Mouse (Mus musculus) liver, embryonic 15.5 days (tissue): ENCODE results near the gene Rab29. TPM values are rescaled to one million over a fixed set of nuclear protein-coding genes. Genes with fewer than 3 reads are reported as not detected.
"Not testable (repeated sequence)": the region's sequence is repeated elsewhere in the genome, so short reads cannot be mapped to it uniquely, and the experiment has no call there.

Experiments used
- ATAC-seq: fragments of 200-750 bp; cut with Nextera tagmentation; 2 replicates; pipeline ENCODE4 v1.8.0; 2017; ENCODE audit warnings: moderate number of reproducible peaks, mild to moderate bottlenecking, moderate library complexity; ENCODE audit not compliant: insufficient read depth
- H3K27ac ChIP-seq: fragments of 300-500 bp; sonication (generic); replicated peaks from 2 replicates; pipeline ENCODE4 v1.5.1; 2015; ENCODE audit warnings: mild to moderate bottlenecking, inconsistent platforms
- H3K27me3 ChIP-seq: fragments of 300-500 bp; sonication (generic); 2 replicates; pipeline ENCODE4 v1.6.1; 2015; ENCODE audit warnings: mild to moderate bottlenecking, inconsistent platforms
- H3K36me3 ChIP-seq: fragments of 300-500 bp; sonication (generic); replicated peaks from 2 replicates; pipeline ENCODE4 v1.6.1; 2015; ENCODE audit warnings: moderate library complexity, mild to moderate bottlenecking, inconsistent platforms
- H3K4me1 ChIP-seq: fragments of 300-500 bp; sonication (generic); replicated peaks from 2 replicates; pipeline ENCODE4 v1.6.1; 2015; ENCODE audit warnings: inconsistent platforms
- H3K4me2 ChIP-seq: fragments of 300-500 bp; sonication (generic); 2 replicates; pipeline ENCODE4 v1.6.1; 2015; ENCODE audit warnings: moderate library complexity, mild to moderate bottlenecking, inconsistent platforms
- H3K4me3 ChIP-seq: fragments of 300-500 bp; sonication (generic); replicated peaks from 2 replicates; pipeline ENCODE4 v1.5.1; 2015; ENCODE audit warnings: mild to moderate bottlenecking, inconsistent platforms
- H3K9ac ChIP-seq: fragments of 300-500 bp; sonication (generic); 2 replicates; pipeline ENCODE4 v1.6.1; 2015; ENCODE audit warnings: moderate library complexity, mild to moderate bottlenecking, inconsistent platforms
- H3K9me3 ChIP-seq: fragments of 300-500 bp; sonication (generic); replicated peaks from 2 replicates; pipeline ENCODE4 v1.6.1; 2016; ENCODE audit warnings: inconsistent platforms
- WGBS: fragments of 180-500 bp; shearing (Covaris S2); methylation state at CpG from one replicate; pipeline ENCODE4 v1.1.7; 2015; ENCODE audit warnings: mixed read lengths; ENCODE audit not compliant: insufficient replicate concordance; 5-methylcytosine and 5-hydroxymethylcytosine counted together
- polyA plus RNA-seq: library from polyadenylated mRNA; unstranded; fragments of >200 nt; fragmentation: Nextera tagmentation; extraction: Ambion mirVana; gene quantifications from 2 replicates; pipeline ENCODE4 v1.2.1, GENCODE M21; 2015

Gene Rab29
- polyA plus RNA-seq, 1 experiment from 2014 or later: 10.0 TPM

GRCm38 (mm10) chr1:131902679-131903078 lies 35.7 kb downstream of the Rab29 start:
- ATAC-seq: no peak
- peaks cover 54% of the 10 kb centered on the region for H3K27me3 ChIP-seq
- no peak overlapping the region for H3K4me3 ChIP-seq
- WGBS: 70% methylated on average over 4 of the region's 4 CpGs
- no peak overlapping the region for H3K4me2 ChIP-seq
- no peak overlapping the region for H3K9ac ChIP-seq
- H3K9me3 ChIP-seq: no peaks in the 10 kb centered on the region
- H3K4me1 ChIP-seq: no peaks in the 10 kb centered on the region
- no peaks in the 10 kb centered on the region for H3K36me3 ChIP-seq
- H3K27ac ChIP-seq: no peak overlapping the region

GRCm38 (mm10) chr1:131903251-131903650 lies 36.2 kb downstream of the Rab29 start:
- no peak overlapping the region for H3K4me2 ChIP-seq
- H3K4me1 ChIP-seq: no peaks in the 10 kb centered on the region
- WGBS: 65% methylated on average over 7 of the region's 7 CpGs
- H3K9ac ChIP-seq: no peak overlapping the region
- H3K4me3 ChIP-seq: no peak overlapping the region
- no peak overlapping the region for H3K27ac ChIP-seq
- peaks cover 59% of the 10 kb centered on the region for H3K27me3 ChIP-seq
- no peak for ATAC-seq
- no peaks in the 10 kb centered on the region for H3K9me3 ChIP-seq
- H3K36me3 ChIP-seq: no peaks in the 10 kb centered on the region

GRCm38 (mm10) chr1:131905497-131905896 lies 38.5 kb downstream of the Rab29 start:
- Histone ChIP-seq H3K4me1 (peaks cover 5% of the 10 kb centered on the region), H3K4me2 (no peak overlapping the region), H3K27ac (no peak overlapping the region), H3K36me3 (no peaks in the 10 kb centered on the region), H3K9ac (no peak overlapping the region), H3K4me3 (no peak overlapping the region), H3K9me3 (no peaks in the 10 kb centered on the region), H3K27me3 (peaks cover 60% of the 10 kb centered on the region)
- WGBS: 13% methylated on average over 1 of the region's 1 CpGs
- no peak for ATAC-seq

GRCm38 (mm10) chr1:131908456-131908855 lies 41.4 kb downstream of the Rab29 start:
- H3K4me1 ChIP-seq: peaks cover 23% of the 10 kb centered on the region
- H3K27ac ChIP-seq: no peak overlapping the region
- ATAC-seq: no peak
- no peak overlapping the region for H3K4me3 ChIP-seq
- H3K36me3 ChIP-seq: peaks cover 5% of the 10 kb centered on the region
- H3K4me2 ChIP-seq: no peak overlapping the region
- WGBS: 30% methylated on average over 3 of the region's 3 CpGs
- no peak overlapping the region for H3K9ac ChIP-seq
- H3K27me3 ChIP-seq: peaks cover 45% of the 10 kb centered on the region
- H3K9me3 ChIP-seq: no peaks in the 10 kb centered on the region

GRCm38 (mm10) chr1:131909236-131909635 lies 42.2 kb downstream of the Rab29 start:
- not testable (repeated sequence) for ATAC-seq, H3K27ac ChIP-seq, H3K36me3 ChIP-seq, H3K4me2 ChIP-seq, H3K9ac ChIP-seq, H3K9me3 ChIP-seq, H3K4me3 ChIP-seq
- peaks cover 25% of the 10 kb centered on the region for H3K4me1 ChIP-seq
- peaks cover 37% of the 10 kb centered on the region for H3K27me3 ChIP-seq
- 85% methylated on average over 2 of the region's 2 CpGs for WGBS

- WGBS: under 1% methylated on average over 35 of the region's 35 CpGs
- peak within 1 kb of the TSS; percentile 65 for H3K4me2 ChIP-seq
- H3K36me3 ChIP-seq: peaks cover 15% of the 10 kb centered on the region
- peaks cover 28% of the 10 kb centered on the region for H3K4me1 ChIP-seq
- no peaks in the 10 kb centered on the region for H3K9me3 ChIP-seq
- peaks cover 29% of the 10 kb centered on the region for H3K27me3 ChIP-seq
- ATAC-seq: peak; percentile 96
- peak within 1 kb of the TSS; percentile 94 for H3K27ac ChIP-seq
- peak within 1 kb of the TSS; percentile 98 for H3K9ac ChIP-seq
- peak within 1 kb of the TSS; percentile 98 for H3K4me3 ChIP-seq
Measured at GRCm38 (mm10) chr1:131910001-131910648, 43.1 kb downstream of the Rab29 start, which contains the start of gene Nucks1. Gene Nucks1, plus strand, starts transcription at chr1:131910534.

GRCm38 (mm10) chr1:131910674-131911558 lies 43.9 kb downstream of the Rab29 start:
- peak overlapping the region; percentile 98 for H3K4me3 ChIP-seq
- peak overlapping the region; percentile 65 for H3K4me2 ChIP-seq
- peaks cover 25% of the 10 kb centered on the region for H3K27me3 ChIP-seq
- H3K27ac ChIP-seq: peak overlapping the region; percentile 94
- WGBS: under 1% methylated on average over 85 of the region's 88 CpGs
- H3K9ac ChIP-seq: peak overlapping the region; percentile 98
- H3K4me1 ChIP-seq: peaks cover 36% of the 10 kb centered on the region
- ATAC-seq: peak; percentile 78
- no peaks in the 10 kb centered on the region for H3K9me3 ChIP-seq
- H3K36me3 ChIP-seq: peaks cover 21% of the 10 kb centered on the region

- Histone ChIP-seq H3K4me3 (no peak overlapping the region), H3K36me3 (peaks cover 81% of the 10 kb centered on the region), H3K4me1 (peaks cover 23% of the 10 kb centered on the region), H3K4me2 (no peak overlapping the region), H3K9me3 (no peaks in the 10 kb centered on the region), H3K9ac (no peak overlapping the region), H3K27me3 (no peaks in the 10 kb centered on the region), H3K27ac (no peak overlapping the region)
- WGBS: 65% methylated on average over 6 of the region's 6 CpGs
- no peak for ATAC-seq
Measured at GRCm38 (mm10) chr1:131917634-131918033, 50.6 kb downstream of the Rab29 start.

- no peaks in the 10 kb centered on the region for H3K9me3 ChIP-seq
- peaks cover 87% of the 10 kb centered on the region for H3K36me3 ChIP-seq
- H3K4me1 ChIP-seq: peaks cover 16% of the 10 kb centered on the region; the same call in 1 of the 2 replicates
- H3K9ac ChIP-seq: no peak overlapping the region
- no peak for ATAC-seq
- no peak overlapping the region for H3K27ac ChIP-seq
- WGBS: 96% methylated on average over 2 of the region's 2 CpGs
- H3K4me2 ChIP-seq: no peak overlapping the region
- no peaks in the 10 kb centered on the region for H3K27me3 ChIP-seq
- H3K4me3 ChIP-seq: no peak overlapping the region
Measured at GRCm38 (mm10) chr1:131919052-131919451, 52.0 kb downstream of the Rab29 start.

- Histone ChIP-seq H3K36me3 (peaks cover 94% of the 10 kb centered on the region), H3K9me3 (no peaks in the 10 kb centered on the region), H3K9ac (no peak overlapping the region), H3K4me3 (no peak overlapping the region), H3K4me1 (0 out of 2 replicates have a peak, but pooled peaks cover 3% of the 10 kb centered on the region), H3K27me3 (no peaks in the 10 kb centered on the region), H3K27ac (no peak overlapping the region), H3K4me2 (no peak overlapping the region)
- 88% methylated on average over 3 of the region's 3 CpGs for WGBS
- ATAC-seq: no peak
Measured at GRCm38 (mm10) chr1:131922100-131922499, 55.1 kb downstream of the Rab29 start.
